Mouse (Mus musculus) effector memory CD4-positive, alpha-beta T cell, adult 5 months (primary cell): ENCODE data around the gene 2300009A05Rik. TPM values are rescaled to one million over a fixed set of nuclear protein-coding genes. Genes with fewer than 3 reads are reported as not detected.

Experiments
- polyA plus RNA-seq: library from polyadenylated mRNA; unstranded; fragments of 100-300 nt; shearing (Covaris generic); gene quantifications from one replicate; pipeline ENCODE4 v1.2.1, GENCODE M21; 2017

2300009A05Rik gene
- polyA plus RNA-seq: 37.5 TPM

GRCm38 (mm10) chr9:63398611-63399462 lies at the start of gene 2300009A05Rik:
Gene 2300009A05Rik (minus strand): TSS chr9:63399246.

GRCm38 (mm10) chr9:63377270-63378142 lies 21.5 kb downstream of the 2300009A05Rik start, which contains the start of gene Map2k5:
Gene Map2k5 (minus strand): TSS chr9:63377902.

Other genes starting within 250 kb of the 2300009A05Rik start
- 30.8 TPM for gene Map2k5, start 21.3 kb downstream of the 2300009A05Rik start, polyA plus RNA-seq
- gene Iqch, start 203.2 kb upstream of the 2300009A05Rik start, polyA plus RNA-seq: not detected
- 32.1 TPM for gene Aagab, start 203.4 kb upstream of the 2300009A05Rik start, polyA plus RNA-seq